Mouse (Mus musculus) Muller cell, postnatal 12 days (primary cell): ENCODE data around the gene Slc4a4.
A peak's percentile ranks its signal among the peaks of the same experiment; 100 is the strongest.
"Not testable (repeated sequence)": the region's sequence is repeated elsewhere in the genome, so short reads cannot be mapped to it uniquely, and the experiment has no call there.

Experiments used
- DNase-seq: peaks from one replicate; pipeline ENCODE4 v3.0.0-alpha.2; 2015; ENCODE audit errors: inconsistent ontology term

Slc4a4 gene

GRCm38 (mm10) chr5:88960342-88961105 lies 73.9 kb downstream of the Slc4a4 start:
- no peak for DNase-seq

GRCm38 (mm10) chr5:88961351-88961761 lies 74.7 kb downstream of the Slc4a4 start:
- no peak for DNase-seq

DNA sequence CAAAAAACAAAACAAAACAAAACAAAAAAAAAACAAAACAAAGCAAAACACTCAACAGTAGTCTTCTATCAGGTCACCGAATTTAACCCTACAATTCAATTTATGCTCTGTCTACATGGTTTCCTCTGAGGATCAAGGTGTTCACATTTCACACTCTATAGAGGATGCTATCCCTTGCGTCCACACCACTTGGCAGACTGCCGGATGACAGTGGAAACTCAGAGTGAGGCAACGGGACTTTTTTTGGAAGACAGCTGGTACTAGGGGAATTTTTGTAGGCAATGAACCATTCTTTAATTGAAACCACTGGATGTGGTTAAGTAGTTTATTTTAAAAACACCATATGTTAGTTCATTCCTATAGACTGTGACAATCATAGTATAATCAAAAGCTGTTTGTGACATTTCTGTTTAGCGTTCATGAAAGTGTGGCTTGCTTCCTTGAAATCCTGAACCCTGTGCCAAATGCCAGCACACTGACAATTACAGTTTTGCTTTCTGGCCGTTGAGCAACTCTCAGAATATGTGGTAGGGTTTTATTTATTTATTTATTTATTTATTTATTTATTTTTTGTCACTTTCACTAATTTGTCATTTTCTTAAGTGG lies 78.2 kb downstream of the Slc4a4 start:
- DNase-seq = peak; percentile 32

GRCm38 (mm10) chr5:88966507-88966906 lies 79.9 kb downstream of the Slc4a4 start:
- DNase-seq = no peak

GRCm38 (mm10) chr5:88968923-88969639 lies 82.5 kb downstream of the Slc4a4 start:
- DNase-seq = no peak

GRCm38 (mm10) chr5:88971554-88971953 lies 84.9 kb downstream of the Slc4a4 start:
- no peak for DNase-seq

- no peak for DNase-seq
Observed at GRCm38 (mm10) chr5:88972277-88972676, 85.7 kb downstream of the Slc4a4 start.

DNA sequence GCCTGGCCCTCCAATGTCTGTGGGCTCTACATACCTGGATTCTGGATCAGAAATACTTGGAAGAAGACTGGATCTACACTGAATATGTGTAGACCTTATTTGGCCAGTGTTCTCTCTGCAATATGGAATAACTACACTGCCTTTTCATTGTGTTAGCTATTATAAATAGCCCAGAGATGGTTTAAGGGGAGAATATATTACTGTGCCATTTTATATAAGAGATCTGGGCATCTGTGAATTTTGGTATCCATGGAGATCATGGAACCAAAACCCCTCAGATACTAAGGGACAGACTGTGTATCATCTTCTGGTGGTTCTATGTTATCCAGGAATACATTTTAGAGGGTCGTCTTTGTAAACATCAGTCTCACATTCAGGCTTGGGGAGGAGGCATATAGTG lies 86.5 kb downstream of the Slc4a4 start:
- no peak for DNase-seq

DNA sequence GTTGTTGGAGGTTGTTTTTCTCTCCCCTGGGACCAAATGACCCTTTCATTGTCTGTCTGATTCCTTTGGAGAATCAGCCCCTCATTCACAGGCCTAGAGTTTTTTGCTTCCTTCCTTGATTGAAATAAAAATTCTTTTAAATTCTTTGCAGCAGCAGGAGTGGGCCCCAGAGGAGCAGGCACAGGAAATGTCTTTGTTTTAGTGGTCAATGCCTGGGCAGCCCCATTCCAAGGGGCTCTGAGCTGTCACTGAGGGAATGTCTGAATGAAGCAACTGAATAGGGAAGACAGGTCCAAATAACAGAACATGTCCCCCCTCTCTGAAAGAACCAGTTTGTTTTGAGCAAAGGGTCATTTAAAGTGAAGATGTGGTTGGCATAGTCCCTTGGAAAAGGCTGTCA lies 89.1 kb downstream of the Slc4a4 start:
- DNase-seq = peak; percentile 61

DNA sequence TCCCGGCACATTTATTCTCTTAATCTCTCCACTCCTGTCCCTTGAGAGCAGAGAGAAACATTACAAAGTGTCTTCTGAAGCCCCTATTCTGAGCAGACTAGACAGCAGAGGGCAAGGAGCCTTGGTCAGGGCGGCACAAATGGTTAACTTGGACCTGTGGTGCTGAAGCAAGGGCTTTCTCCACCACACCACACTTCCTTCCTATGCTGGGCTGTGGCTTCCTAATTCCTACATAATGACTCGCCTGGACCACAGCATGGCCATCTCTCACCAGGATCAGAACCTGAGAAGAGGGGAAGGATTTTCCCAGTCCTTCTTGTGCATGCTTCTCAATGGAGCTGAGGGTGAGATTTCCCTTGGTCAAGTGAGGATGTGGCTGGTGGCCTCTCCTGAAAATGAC lies 89.8 kb downstream of the Slc4a4 start:
- DNase-seq = no peak

DNA sequence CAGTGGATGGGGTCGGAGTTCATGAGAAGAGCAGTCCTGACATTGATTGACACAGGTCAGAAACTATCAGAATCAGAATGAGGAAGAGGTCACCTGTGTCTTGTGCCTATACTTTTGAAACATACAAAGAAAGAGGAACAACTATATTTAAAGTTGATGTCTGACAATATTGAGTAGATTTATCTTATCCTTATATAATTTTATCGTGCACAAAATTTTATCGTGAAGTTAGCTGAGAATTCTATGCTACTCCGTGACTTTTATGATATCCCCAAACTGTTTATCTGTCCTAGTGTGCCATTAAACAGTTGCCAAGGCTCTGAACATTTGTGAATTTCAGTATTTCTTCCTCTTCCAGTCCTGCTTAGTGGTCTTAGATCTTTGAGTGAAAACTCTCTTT lies 94.1 kb downstream of the Slc4a4 start:
- no peak for DNase-seq

- DNase-seq = no peak
Observed at GRCm38 (mm10) chr5:88981243-88982014, 94.8 kb downstream of the Slc4a4 start.

DNA sequence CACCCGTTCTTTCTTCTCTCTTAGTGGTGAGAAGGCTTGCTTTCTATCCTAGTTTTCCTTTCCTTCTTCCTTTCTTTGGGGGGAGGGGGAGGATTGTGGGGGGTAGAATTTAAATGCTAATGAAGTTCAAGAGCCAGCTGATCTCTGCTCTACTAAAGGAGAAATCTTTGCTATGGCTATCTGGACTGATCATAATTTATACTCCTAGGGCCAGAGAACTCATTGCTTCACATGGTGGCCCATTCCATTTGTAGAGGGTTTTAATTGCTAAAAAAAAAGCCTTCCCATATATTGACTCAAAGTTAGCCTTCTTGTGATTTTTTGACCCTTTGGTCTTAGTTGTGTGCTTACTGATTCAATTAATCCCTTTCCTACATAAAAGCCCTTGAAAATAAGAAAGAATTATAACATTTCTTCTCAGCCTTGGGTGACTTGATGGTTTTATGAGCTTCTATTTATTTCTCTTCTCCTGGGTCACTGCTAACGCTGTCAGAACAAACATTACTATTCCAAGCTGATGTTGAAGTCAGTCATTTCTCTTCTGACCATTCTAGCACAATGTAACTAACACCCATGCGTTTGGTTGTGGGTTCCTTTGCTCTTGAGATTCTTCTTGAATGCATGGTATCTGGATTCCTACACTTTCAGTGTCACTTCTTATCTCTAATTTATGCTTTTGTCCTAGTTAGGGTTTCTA lies 95.6 kb downstream of the Slc4a4 start:
- no peak for DNase-seq

DNA sequence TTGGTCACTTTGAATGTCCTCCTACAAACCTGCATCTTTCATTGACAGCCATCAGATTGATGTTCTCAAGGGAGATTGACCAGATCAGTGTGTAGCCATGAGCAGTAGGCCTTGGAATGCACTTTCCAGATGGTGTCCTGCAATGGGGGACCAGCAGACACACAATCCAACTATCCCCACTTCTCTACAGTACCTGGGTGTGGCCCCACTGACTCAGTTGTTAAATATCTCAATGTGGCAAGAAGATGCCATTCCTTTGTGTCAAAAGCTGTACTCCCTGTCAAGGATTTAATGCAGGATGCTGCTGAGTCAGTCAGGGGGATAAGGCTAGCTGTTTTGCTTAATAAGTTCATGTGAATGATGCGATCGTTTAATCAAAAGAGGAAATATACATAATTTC lies 96.6 kb downstream of the Slc4a4 start:
- DNase-seq = peak; percentile 58

DNA sequence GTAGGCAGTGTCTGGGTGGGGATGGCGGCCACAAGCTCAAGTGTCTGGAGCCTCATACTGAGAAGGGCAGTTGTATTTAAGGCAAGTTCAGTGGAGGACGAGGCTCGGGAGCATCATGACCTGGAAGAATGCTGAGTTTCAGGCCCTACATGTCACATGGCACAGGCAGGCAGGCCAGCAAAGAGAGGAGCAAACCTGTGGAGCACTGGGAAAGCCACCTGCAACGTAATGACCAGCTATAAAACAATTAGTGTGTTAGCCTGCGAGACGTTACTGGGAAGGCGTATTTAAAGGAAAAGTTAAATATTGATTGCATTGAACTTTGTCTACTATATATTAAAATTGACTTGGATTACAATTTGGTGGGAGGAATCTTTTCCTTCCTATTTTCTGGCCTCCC lies 97.0 kb downstream of the Slc4a4 start:
- no peak for DNase-seq

DNA sequence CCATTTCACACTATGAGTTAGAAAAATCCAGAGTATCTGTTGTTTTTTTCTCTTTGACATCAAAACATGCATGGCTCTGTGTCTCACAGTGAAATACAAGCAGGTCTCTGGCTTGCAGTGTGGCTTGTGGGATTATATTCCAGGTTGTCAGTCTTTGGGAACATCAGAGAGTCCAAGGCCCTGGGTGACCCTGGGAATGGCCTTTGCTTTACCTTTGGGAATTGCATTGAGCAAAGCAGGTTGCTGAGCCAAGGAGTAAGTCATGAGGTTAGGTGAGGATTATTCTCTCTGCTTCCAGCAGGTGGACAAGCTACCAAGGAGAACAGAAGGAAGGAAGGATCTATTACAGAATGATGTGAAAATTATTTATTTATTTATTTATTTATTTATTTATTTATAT lies 102.4 kb downstream of the Slc4a4 start:
- DNase-seq = no peak

DNA sequence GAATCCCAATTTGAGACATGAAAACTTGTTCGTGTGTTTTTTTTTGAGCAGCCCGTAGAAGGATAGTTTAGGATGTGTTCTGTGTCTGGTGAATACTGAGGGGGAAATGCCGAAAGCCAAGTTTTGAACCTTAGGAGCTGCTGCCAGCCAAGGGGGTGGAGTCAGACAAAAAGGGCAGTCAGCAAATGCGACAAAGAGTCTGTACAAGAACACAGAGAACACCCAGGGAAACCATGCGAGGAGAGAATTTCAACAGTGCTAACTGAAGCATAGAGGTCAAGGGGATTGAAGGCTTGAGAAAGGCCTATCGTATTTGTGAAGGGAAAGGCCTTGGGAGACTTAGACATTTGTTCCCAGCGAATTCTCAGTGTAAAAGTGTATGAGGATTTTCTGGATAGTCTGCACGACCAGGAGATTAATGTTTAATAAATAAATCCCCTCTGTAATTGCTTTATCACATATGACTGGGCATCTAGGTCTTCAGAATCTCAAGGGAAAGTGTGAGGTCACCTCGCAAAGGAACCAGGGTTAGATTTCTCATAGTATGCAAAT lies 103.7 kb downstream of the Slc4a4 start:
- no peak for DNase-seq

DNA sequence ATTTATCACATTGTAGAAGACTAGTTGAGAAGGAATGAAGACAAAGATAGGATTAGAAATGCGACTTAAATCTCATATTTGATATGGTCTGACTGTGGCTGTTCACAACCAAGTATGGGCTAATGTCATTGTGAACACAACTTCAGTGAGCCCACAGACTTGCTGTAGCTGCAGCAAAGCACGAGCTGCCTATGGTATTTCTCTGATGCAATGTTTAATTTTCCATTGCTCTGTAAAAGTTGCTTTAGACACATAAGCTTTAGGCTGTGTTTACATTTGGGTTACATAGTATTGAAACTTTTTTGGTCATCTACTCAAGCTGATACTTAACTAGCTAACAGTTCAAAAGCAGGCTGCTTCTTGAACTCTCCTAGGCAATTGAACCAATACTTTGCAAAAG lies 104.7 kb downstream of the Slc4a4 start:
- not testable (repeated sequence) for DNase-seq

DNA sequence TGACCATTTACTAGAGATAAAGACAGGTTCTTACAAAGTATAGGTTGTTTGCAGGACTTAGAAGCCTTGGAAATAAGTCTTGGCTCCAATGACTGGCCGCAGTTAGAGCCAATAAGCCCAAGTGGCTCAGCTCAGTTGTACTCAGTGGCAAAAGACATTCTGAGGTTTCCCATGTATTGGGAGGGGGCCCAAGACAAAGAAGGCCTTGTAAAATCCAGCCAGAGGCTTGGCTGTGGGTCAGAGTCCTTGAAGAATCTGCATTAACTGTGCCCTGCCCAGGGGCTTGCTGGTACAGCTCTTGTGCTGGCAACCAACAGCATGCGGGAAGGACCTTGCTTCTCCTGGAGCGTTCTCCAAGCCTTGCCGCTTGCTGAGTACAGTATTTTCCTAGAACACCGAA lies 107.9 kb downstream of the Slc4a4 start:
- no peak for DNase-seq

- DNase-seq = no peak
Observed at GRCm38 (mm10) chr5:88996246-88996645, 109.6 kb downstream of the Slc4a4 start.

GRCm38 (mm10) chr5:88997277-88997676 lies 110.7 kb downstream of the Slc4a4 start:
- no peak for DNase-seq
